Mouse (Mus musculus) T-helper 1 cell (primary cell): ENCODE results near the gene Tfip11.

Source experiments
- in situ Hi-C: fragments of 300-600 bp; cut with MboI, MseI; formaldehyde crosslinking; loops from one replicate; pipeline ENCODE4 v1.15.1; 2025; ENCODE audit warnings: high pct_unique_total_duplicates

Gene Tfip11

DNA sequence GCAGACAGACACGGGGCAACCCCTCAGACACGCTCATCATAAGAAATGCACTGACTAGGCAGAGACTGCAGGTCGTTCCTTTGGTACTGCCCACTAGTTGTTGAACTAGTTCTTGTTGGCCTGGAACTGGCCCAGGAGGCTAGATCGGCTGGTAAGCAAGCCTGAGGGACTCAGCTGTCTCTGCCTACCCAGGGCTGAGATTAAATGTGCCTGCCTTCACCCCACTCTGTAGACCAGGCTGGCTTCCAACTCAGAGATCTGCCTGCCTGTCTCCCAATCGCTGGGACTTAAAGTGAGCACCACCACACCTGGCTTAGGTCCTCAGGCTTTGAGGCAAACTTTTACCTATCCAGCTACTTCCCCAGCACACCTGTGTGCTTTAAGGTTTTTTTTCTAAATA, 5.8 kb upstream of the Tfip11 start:
- in situ Hi-C loops = loop anchor here (10.0 kb wide), 1 partner anchor 1056 kb away; no protein-coding TSS in a partner anchor

DNA sequence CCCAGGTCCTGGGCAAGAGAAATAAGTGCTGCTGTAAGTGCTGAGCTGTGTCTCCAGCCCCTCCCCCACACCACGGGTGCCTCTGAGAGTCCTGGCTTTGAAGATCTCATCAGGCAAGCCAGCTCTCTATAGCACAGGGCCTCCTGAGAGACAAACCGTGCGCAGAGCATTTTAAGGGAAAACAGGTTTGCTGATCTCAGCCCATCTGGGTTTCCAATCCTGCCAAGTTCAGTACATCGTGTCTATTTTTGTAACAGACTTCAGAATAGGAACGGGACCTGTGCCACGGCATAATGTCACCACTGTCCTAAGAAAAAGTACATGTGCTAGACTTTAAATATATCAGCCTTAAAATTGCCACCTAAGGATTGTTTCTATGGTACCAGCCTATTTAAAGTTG, 5.2 kb upstream of the Tfip11 start:
- in situ Hi-C loops = loop anchor here (10.0 kb wide), 1 partner anchor 1056 kb away; no protein-coding TSS in a partner anchor

DNA sequence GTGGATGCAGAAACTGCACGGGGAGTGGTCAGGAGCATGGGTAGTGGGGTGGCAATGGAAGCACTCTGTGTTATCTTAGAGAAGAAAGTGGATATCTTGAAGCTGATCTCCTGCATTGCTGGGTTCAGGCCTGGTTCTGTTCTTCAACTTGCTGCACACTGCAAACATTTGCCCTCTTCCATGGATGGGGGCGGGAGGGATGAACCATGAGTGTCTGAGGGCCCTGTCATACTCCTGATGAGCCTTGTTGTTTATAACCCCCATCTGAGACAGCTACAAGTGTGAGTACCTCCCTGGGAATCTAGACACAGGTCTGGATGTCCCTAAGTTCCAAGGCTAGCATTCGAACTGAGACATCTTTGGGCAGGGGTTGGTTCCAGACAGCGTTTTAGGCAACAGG, 4.8 kb upstream of the Tfip11 start:
- in situ Hi-C loops = loop anchor here (10.0 kb wide), 1 partner anchor 1057 kb away; no protein-coding TSS in a partner anchor

DNA sequence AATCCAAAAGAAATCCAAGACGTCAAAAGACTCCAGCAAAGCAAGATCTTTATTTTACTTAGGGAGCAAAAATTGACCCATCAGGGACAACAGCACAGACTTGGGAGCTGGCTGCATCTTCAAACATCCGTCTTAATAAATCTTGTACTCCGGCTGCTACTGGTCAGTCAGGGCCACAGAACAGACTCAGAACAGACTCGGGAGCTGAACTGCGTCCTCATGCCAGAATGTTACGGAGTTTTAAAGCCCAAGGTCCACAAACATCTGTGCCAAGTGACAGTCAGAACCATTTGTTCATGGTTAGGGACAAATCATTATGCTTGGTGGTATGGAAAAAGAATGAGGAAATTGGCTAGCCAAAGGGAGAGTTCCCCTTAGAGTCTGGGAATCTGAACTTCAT, 2.9 kb upstream of the Tfip11 start:
- in situ Hi-C loops = loop anchor here (10.0 kb wide), 1 partner anchor 1058 kb away; no protein-coding TSS in a partner anchor

DNA sequence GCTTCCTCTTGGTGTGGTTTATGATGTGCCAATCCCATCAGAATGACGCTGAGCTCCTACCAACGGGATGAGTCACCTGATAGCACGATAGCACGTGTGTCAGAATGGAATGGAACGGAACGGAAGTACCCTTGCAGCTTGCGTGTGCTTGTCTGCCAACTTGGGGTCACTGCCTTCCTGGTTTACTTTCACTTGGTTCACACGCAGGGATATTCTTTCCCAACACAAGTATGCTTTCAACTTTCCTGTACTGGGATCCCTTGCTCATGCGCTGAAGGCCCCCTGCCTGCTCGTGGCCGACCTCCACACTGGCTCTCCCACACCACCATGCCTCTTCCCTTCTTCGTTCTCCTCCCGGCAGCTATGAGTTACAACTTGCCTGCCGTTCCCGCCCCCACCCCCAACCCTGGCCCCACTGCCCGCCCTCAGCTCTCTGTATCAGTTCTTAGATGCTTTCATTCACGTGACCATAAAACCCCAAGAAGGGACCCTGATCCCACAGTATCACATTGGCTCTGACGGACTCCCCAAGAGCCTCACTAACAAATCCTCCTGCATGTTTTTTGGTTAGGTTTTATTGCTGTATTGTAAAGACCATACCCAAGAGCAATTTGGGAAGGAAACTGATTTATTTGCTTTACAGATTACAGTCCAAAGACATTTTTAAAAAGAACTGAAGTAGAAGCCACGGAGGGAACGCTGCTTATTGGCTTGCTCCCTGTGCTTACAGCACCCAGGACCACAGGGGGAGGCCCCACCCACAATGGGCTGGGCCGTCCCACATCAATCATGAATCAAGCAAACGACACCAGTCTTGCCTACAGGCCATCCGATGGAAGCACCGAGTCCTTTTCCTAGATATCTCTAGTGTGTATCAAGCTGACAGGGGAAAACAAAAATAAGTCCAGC, 1.3 kb upstream of the Tfip11 start:
- in situ Hi-C loops = loop anchor here (10.0 kb wide), 1 partner anchor 1060 kb away; no protein-coding TSS in a partner anchor

DNA sequence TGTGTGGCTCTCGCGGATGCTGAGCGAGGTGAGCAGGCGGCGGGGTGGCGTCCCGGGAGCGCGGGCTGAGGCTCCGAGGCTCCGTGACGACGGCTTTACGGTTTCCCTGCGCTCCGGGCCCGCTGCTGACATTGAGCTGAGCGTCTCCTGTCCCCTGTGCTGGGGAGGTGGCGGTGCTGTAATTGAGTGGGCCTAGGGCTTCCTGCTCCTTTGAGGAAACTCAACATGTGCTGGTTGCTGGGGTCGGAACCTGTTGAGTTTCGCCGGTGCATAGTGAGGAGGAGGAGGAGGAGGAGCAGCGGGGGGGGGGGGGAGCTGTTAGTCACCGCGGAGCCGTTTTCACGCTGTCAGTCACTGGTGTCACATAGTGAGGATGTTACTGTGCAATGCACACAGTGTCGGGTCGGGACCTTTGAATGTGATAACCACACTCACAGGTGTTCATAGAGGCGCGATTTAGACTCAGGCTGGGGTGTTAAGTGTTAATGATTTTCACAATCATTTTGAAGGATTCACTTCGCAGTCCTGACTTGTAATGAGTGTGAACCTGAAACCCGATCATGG, 370 bp downstream of the Tfip11 start:
- in situ Hi-C loops = loop anchor here (10.0 kb wide), 1 partner anchor 1062 kb away; no protein-coding TSS in a partner anchor

DNA sequence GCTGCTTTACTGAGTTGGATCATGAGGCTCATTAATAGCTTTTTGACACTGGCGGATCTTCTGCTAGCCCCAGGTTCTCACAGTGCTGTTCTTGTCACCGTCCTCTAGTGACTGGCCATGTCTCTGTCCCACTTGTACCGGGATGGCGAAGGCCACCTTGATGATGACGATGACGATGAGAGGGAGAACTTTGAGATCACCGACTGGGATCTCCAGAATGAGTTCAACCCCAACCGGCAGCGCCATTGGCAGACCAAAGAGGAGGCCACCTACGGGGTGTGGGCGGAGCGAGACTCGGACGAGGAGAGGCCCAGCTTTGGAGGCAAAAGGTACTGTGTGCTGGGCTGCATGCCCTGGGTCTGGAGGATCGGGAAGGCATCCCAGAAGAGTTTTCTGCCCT, 1.7 kb downstream of the Tfip11 start:
- in situ Hi-C loops = loop anchor here (10.0 kb wide), 1 partner anchor 1063 kb away; no protein-coding TSS in a partner anchor

DNA sequence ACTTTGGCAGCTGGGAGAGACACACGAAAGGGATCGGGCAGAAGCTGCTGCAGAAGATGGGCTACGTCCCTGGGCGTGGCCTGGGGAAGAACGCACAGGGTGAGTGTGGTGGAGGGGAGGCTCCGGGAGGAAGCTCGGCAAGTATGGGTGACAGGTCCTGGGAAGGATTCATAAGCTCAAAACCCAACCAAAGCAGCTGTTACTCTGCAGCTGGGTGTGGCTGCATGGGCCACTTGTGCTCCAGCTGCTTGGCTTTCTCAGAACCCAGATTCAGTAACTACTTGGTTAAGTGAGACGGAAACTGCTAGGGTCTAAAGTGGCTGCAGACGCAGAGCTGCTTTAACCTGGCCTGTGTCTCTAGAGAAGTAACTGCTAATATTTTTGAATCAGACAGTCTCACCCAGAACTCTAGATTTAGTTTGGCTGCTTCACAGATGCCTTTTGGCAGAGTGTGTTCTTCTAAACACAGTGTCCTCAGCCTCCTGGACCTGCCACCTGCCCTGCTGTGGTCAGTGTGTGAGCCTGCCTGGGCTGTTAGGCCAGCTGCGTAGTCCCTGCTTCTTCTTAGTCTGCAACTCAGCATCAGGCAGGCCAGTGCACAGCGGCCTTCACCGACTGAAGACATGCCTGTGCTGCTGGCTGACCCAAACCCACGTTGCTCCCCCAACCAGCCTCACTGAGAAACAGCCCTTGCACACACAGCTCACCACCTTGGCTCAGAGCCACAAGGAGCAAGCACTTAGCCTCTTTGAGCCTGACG, 3.8 kb downstream of the Tfip11 start:
- in situ Hi-C loops = loop anchor here (10.0 kb wide), 1 partner anchor 1065 kb away; no protein-coding TSS in a partner anchor

DNA sequence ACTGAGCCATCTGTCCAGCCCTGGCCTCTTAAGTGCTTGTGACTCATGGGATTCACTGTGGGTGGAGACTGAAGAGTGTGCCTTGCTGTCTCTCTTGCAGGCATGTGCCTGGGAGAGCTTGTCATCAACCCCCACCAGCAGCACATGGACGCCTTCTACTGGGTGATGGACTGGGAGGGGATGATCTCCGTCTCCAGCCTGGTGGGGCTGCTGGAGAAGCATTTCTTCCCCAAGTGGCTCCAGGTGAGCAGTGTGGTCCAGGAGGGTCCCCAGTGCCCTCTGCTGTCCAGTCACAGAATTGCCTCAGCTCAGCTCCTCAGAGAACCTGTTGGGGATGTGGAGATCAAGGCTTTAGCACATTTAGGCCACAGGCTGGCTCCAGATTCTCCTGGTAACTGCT, 9.3 kb downstream of the Tfip11 start:
- in situ Hi-C loops = loop anchor here (5.0 kb wide), 1 partner anchor 93 kb away; no protein-coding TSS in a partner anchor

DNA sequence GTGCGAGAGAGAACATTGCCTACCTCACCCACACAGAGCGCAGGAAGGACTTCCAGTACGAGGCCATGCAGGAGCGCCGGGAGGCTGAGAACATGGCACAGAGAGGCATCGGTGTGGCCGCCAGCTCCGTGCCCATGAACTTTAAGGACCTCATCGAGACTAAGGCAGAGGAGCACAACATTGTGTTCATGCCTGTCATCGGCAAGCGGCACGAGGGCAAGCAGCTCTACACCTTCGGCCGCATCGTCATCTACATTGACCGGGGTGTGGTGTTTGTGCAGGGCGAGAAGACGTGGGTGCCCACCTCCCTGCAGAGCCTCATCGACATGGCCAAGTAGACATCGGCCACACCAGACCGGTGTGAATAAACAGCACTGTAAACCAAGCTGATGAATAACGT, 10.8 kb downstream of the Tfip11 start:
- in situ Hi-C loops = loop anchor here (5.0 kb wide), 1 partner anchor 95 kb away; no protein-coding TSS in a partner anchor

DNA sequence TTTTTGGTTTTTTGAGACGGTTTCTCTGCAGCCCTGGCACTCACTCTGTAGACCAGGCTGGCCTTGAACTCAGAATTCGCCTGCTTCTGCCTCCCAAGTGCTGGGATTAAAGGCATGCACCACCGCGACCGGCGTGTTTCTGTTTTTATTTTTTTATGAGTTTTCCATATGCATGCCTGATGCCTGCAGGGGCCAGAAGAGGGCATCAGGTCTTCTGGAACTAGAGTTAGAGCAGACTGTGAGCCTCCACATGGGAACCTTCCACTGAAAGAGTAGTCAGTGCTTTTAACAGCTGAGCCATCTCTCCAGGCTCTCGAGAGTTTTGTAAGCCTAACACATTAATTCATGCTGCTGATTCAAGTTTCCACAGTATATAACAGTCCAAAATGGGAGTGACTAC, 13.1 kb downstream of the Tfip11 start:
- in situ Hi-C loops = loop anchor here (5.0 kb wide), 1 partner anchor 97 kb away; no protein-coding TSS in a partner anchor

DNA sequence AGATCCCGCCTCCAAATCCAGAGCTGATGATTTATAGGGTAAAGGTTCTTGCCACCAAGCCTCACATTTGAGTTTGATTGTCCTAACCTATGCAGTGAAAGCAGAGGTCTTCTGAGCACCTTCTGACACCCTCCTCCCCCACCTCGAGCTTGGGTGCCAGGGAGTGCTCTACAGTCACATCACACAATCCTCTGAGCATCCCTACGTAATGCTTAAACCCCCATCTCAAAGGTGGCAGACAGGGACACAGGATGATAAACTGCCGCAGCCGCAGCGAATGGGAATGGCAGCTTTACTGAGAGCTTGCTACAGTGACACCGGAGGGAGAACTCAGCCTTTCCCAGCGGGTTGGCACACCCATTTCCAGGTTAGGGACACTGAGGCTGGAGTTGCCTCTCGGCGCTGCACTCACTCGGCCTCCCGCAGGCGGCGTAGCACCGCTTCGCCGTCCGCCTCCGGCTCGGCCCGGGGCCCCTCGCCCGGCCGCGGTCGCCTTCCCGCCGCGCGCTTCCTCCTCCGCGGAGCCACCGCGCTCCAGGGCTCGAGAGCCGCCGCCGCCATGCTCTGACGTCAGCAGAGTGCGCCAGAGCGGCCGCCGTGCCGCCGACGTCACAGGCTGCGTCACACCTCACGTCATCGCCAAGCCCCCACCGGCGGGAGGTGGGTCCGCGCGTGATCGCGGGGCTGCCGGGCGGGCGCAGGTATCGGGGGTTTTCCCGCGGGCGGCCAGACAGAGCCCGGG, 16.5 kb downstream of the Tfip11 start, which contains the start of the genes Srrd and Hps4:
Gene Srrd, minus strand, starts transcription at position 578 of the 742 bp plus-strand sequence.
Gene Hps4, plus strand, starts transcription at position 621 of the 742 bp plus-strand sequence.
- in situ Hi-C loops = loop anchor here (5.0 kb wide), 1 partner anchor 65 kb away; the partner anchor contains the start of gene Tpst2

DNA sequence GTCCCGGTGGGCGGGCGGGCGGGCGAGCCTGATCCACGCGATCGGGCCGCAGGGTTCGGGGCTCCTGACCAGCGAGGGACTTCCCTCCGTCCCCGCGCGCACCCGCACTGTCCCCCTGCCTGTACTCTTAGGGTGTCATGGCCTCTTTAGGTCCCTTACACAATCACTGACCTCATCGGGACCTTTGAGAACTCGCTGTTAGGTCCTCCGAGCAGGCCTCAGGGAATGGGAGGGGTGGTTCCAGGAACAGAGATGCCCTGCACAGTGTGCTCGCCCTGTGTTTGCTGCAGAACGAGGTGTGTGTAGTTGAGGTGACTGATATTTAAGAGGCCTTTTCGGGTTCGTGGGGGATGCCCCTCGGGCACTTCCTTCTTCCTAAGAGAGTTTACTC, 17.0 kb downstream of the Tfip11 start:
- in situ Hi-C loops = loop anchor here (5.0 kb wide), 1 partner anchor 66 kb away; the partner anchor contains the start of gene Tpst2

DNA sequence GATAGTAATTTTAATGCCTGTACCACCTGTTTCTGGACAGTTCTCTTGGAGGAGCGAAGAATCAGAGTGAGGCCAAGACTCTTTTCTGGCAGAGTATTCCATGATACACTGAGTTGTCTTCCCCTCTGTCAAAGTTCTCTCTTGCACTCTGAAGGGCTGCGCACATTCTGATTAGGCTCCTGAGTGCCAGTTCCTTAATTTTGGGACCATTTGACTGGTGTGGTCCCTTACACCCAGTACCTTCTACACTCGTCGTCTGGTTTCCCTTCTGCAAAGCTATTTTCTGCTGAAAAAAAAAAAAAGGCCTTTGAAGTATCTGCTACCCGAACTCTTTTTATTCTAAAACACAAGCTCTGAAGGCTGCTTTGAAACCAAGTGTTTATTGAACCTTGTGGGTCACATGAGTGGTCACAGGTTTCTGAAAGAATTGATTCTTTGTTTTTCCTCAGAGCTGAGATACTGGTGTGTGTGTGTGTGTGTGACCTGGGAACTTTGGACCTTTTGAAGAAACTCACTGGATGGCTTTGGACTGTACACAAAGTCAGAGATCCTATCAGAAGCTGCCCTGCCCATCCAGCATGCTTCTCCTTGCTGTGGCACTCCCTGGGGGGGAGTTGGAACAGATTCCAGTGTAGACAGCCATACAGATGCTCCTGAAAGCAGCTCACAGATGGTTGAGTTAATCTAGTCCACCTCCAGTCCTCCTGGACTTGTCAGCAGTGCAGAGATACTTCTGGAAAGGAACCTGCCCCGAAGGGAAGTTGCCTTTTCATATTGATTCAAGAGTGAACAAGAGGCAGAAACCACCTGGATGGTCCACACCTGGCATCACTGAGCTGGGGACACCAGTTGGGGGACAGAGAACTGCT, 18.2 kb downstream of the Tfip11 start:
- in situ Hi-C loops = loop anchor here (5.0 kb wide), 1 partner anchor 67 kb away; the partner anchor contains the start of gene Tpst2

DNA sequence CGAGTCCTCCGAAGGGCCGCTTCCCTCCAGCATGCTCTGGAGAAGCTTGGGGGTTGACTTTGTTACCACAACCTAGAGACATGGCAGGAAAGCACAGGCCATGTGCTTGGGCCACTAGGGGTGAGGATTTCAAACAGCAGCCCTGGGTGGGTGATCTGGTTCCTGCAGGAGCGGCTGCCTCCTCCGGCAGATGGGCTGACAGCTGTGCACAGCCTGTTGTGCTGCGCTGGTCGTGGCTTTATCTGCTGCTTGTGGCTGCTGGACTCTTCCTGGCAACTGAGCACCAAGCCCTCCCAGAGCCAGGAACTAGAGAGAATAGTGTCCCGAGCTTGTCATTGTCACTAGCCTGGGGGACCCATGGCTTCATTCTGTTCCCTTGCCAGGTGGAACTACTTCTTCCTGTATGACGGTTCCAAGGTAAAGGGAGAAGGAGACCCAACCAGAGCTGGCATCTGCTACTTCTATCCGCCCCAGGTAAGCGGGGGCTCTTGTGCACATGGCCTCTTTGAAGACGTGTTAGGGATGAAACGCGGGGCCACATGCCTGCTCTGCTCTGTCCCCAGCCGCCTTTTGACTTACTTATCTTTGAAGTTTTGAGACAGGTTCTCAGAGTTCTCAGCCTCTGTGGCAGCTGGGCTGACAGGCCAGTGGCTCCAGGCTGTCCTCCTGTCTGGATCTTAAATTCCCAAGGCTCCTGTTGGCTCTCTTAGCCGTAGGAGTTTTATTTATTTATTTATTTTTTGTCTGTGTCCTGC, 20.2 kb downstream of the Tfip11 start:
- in situ Hi-C loops = no loop called here

DNA sequence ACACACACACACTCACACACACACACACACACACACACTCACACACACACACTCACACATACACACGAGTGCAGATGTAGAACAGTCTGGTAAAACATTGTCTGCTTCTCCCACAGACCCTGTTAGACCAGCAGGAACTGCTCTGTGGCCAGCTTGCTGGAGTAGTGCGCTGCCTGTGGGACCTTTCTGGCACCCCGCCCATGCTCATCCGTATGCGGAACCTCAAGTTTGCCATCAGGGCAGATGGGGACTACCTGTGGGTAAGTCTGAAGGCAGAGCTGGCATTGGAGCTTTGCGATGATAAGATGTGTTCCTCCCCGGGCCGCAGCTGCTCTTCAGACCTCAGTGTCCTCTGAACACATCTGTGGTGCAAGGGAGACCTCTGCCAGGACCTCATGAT, 23.0 kb downstream of the Tfip11 start:
- in situ Hi-C loops = no loop called here

DNA sequence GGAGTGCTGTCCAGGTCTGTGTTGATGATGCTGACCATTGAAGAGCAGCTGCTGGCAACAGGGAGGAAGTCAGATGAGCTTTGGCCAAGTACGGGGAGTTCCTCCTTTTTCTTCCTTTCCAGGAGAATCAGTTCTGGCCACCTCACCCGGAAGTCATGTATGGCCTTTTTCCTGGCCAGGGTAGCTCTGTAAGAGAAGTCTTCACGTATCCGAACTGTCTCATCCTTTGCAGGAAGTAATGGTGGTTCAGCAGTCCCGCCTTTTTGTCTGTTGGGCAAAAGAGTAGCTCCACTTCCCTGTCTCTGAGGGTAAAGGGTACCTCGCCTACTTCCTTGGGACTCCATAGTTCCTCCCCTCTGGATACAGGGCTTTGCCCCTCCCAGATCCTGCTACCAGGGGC, 29.3 kb downstream of the Tfip11 start:
- in situ Hi-C loops = no loop called here

DNA sequence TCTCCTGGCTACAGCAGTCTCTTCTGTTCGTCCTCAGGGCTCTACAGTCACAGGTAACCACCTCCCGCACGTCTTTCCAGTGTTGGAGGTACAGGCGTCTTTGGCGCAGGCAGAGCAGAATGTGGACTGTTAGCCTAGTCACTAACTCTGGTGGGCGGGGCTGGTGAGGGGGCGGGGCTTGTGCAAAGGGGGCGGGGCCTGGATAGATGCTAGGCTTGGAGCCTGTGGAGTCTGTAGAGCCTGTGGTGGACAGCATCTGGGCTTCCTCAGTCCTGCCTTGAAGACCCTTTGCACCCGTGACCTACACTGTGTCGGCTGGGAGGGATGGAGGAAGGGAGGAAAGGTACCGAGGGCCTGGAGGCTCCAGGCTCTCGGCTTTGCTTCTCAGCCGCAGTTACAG, 29.8 kb downstream of the Tfip11 start, which contains the start of gene Gm6583:
Gene Gm6583, minus strand, starts transcription at position 124 of the 400 bp plus-strand sequence.
- in situ Hi-C loops = no loop called here

DNA sequence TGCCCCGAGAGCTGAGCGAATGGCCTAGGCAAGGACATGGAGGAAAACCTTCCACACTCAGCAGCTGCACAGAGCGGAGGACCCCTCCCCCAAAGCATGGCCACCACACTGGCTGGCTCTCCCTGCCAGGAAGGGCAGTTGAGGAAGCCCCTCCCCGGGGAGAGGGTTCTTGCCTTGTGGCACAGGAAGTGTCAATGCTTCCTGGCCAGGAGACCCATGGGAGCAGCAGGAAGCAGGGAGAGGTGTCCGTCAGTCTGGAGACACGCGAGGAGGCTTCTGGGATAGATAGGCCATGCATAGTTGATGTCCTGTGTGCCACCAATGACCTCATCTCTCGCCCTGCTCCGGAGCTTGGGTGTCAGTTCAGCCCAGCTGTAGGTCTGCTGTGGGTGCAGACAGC, 30.2 kb downstream of the Tfip11 start:
- in situ Hi-C loops = no loop called here
